Comparison of ENCODE assay signal across 8 mouse cellular contexts in the genomic region with DNA sequence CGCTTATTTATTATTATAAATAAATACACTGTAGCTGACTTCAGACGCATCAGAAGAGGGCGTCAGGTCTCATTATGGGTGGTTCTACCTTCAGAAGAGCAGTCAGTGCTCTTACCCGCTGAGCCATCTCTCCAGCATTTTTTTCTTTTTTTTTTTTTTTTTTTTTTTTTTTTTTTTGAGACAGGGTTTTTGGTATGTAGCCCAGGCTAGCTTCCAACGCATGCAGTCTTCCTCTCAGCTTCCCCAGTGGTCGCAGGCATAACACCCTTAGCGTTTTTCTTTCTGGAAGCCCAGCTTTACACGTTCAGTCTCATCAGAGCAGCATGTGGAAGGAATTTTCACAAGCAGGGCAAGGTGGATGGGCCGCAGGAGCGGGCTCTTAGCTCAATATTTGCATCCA. TPM values are rescaled to one million over a fixed set of nuclear protein-coding genes. Genes with fewer than 3 reads are reported as not detected.
A peak's percentile ranks its signal among the peaks of the same experiment; 100 is the strongest.
DNase-seq lines count a peak whose midpoint lies in the region; ATAC-seq and TF ChIP-seq lines count a peak whose summit lies in the region.

No protein-coding gene starts in this region.

- H3K4me3 ChIP-seq in kidney, embryonic 15.5 days (replicated peaks): peak overlapping the region; percentile 87
- peak overlapping the region; percentile 71; the same call in 1 of the 2 replicates for H3K4me3 ChIP-seq in embryonic facial prominence, embryonic 11.5 days (ENCODE audit: low read depth, low read length)
- H3K4me3 ChIP-seq in intestine, embryonic 14.5 days (ENCODE audit: low read depth, low read length): peak overlapping the region; percentile 81
- peak overlapping the region; percentile 77 for H3K4me3 ChIP-seq in midbrain, postnatal 0 days (ENCODE audit: low read depth, low read length)

- peaks cover 30% of the 10 kb centered on the region for H3K4me1 ChIP-seq in kidney, embryonic 15.5 days
- peaks cover 4% of the 10 kb centered on the region for H3K4me1 ChIP-seq in embryonic facial prominence, embryonic 11.5 days (ENCODE audit: control insufficient read depth, insufficient read depth, low read length)
- peaks cover 13% of the 10 kb centered on the region for H3K4me1 ChIP-seq in intestine, embryonic 14.5 days (replicated peaks; ENCODE audit: control insufficient read depth, insufficient read depth, low read length)
- peaks cover 7% of the 10 kb centered on the region for H3K4me1 ChIP-seq in midbrain, postnatal 0 days (ENCODE audit: insufficient read depth, low read length)

- DNase-seq in kidney, postnatal 14 days: no peak
- no peak for DNase-seq in embryonic facial prominence, embryonic 11.5 days (ENCODE audit: low spot score)
- DNase-seq in intestine, embryonic 14.5 days (ENCODE audit: low spot score): no peak
- DNase-seq in midbrain, postnatal 0 days (ENCODE audit: low spot score): no peak
- no peak for DNase-seq in cerebellum, postnatal 4 days (ENCODE audit: low spot score in 2 of 2)
- no peak for DNase-seq in urinary bladder, postnatal 36 days (ENCODE audit: low spot score in 2 of 2)
- no peak for DNase-seq in cerebellum, adult 9-11 months

- peaks cover 27% of the 10 kb centered on the region for H3K36me3 ChIP-seq in kidney, embryonic 15.5 days
- H3K36me3 ChIP-seq in embryonic facial prominence, embryonic 11.5 days (replicated peaks; ENCODE audit: control insufficient read depth, insufficient read depth, low read depth, low read length): peaks cover 2% of the 10 kb centered on the region
- peaks cover 26% of the 10 kb centered on the region for H3K36me3 ChIP-seq in intestine, embryonic 14.5 days (ENCODE audit: control insufficient read depth, insufficient read depth, low read length)
- peaks cover 13% of the 10 kb centered on the region for H3K36me3 ChIP-seq in midbrain, postnatal 0 days (ENCODE audit: insufficient read depth, low read length)

- TF ChIP-seq CTCF in midbrain, postnatal 0 days (IDR thresholded peaks at IDR 0.05): no peak

- peak overlapping the region; percentile 84 for H3K4me2 ChIP-seq in kidney, embryonic 15.5 days
- H3K4me2 ChIP-seq in embryonic facial prominence, embryonic 11.5 days (ENCODE audit: low read depth, low read length): peak overlapping the region; percentile 5; the same call in 1 of the 2 replicates
- peak overlapping the region; percentile 94 for H3K4me2 ChIP-seq in intestine, embryonic 14.5 days (ENCODE audit: low read length)
- peak overlapping the region; percentile 47 for H3K4me2 ChIP-seq in midbrain, postnatal 0 days (ENCODE audit: low read depth, low read length, poor library complexity, severe bottlenecking)

- 0 out of 2 replicates have a peak overlapping the region, but pooled peaks have one; percentile 15 for H3K9ac ChIP-seq in kidney, embryonic 15.5 days
- no peak overlapping the region for H3K9ac ChIP-seq in embryonic facial prominence, embryonic 11.5 days (replicated peaks; ENCODE audit: low read length)
- H3K9ac ChIP-seq in intestine, embryonic 14.5 days (ENCODE audit: low read length): no peak overlapping the region
- peak overlapping the region; percentile 78; the same call in 1 of the 2 replicates for H3K9ac ChIP-seq in midbrain, postnatal 0 days (replicated peaks; ENCODE audit: low read length, poor library complexity, severe bottlenecking)

- WGBS in kidney, embryonic 15.5 days: 33% methylated on average over 10 of the region's 10 CpGs
- 37% methylated on average over 10 of the region's 10 CpGs for WGBS in embryonic facial prominence, embryonic 11.5 days
- WGBS in intestine, embryonic 14.5 days: 39% methylated on average over 10 of the region's 10 CpGs
- 28% methylated on average over 10 of the region's 10 CpGs for WGBS in midbrain, postnatal 0 days

- peaks cover 41% of the 10 kb centered on the region for H3K27me3 ChIP-seq in kidney, embryonic 15.5 days
- no peaks in the 10 kb centered on the region; the same call in 1 of the 2 replicates for H3K27me3 ChIP-seq in embryonic facial prominence, embryonic 11.5 days (ENCODE audit: control insufficient read depth, insufficient read depth, low read length)
- peaks cover 22% of the 10 kb centered on the region for H3K27me3 ChIP-seq in intestine, embryonic 14.5 days (replicated peaks; ENCODE audit: control insufficient read depth, insufficient read depth, low read length)
- H3K27me3 ChIP-seq in midbrain, postnatal 0 days (ENCODE audit: insufficient read depth, low read length): no peaks in the 10 kb centered on the region

- no peaks in the 10 kb centered on the region for H3K9me3 ChIP-seq in kidney, embryonic 15.5 days (replicated peaks)
- no peaks in the 10 kb centered on the region for H3K9me3 ChIP-seq in embryonic facial prominence, embryonic 11.5 days (replicated peaks; ENCODE audit: control insufficient read depth, low read length)
- no peaks in the 10 kb centered on the region for H3K9me3 ChIP-seq in intestine, embryonic 14.5 days (ENCODE audit: control insufficient read depth, low read length)
- H3K9me3 ChIP-seq in midbrain, postnatal 0 days (ENCODE audit: low read length): no peaks in the 10 kb centered on the region

- ATAC-seq in kidney, embryonic 15.5 days (replicated peaks; ENCODE audit: low FRiP score): no peak
- ATAC-seq in embryonic facial prominence, embryonic 11.5 days (replicated peaks; ENCODE audit: insufficient number of reproducible peaks, low FRiP score, low TSS enrichment, low read depth): no peak
- no peak for ATAC-seq in intestine, embryonic 14.5 days (replicated peaks; ENCODE audit: low FRiP score, low TSS enrichment, low read depth)
- no peak for ATAC-seq in midbrain, postnatal 0 days (ENCODE audit: low FRiP score)

- H3K27ac ChIP-seq in kidney, embryonic 15.5 days: no peak overlapping the region
- H3K27ac ChIP-seq in embryonic facial prominence, embryonic 11.5 days (replicated peaks; ENCODE audit: low read depth, low read length): no peak overlapping the region
- no peak overlapping the region for H3K27ac ChIP-seq in intestine, embryonic 14.5 days (ENCODE audit: low read depth)
- 0 out of 2 replicates have a peak overlapping the region, but pooled peaks have one; percentile 59 for H3K27ac ChIP-seq in midbrain, postnatal 0 days (ENCODE audit: low read depth, low read length)

RNA-seq across cellular contexts. Expression of a gene that starts 0.5 kb away (rescaled TPM):
- 34.4 and 35.8 TPM in 2 replicates for polyA plus RNA-seq in kidney, embryonic 15.5 days (2015; fragmentation: Nextera tagmentation; extraction: Ambion mirVana)
- 41.3 and 42.0 TPM in 2 replicates for polyA plus RNA-seq in embryonic facial prominence, embryonic 11.5 days (2014; fragmentation: Nextera tagmentation; extraction: Ambion mirVana)
- polyA plus RNA-seq in intestine, embryonic 14.5 days (2014; fragmentation: Nextera tagmentation; extraction: Ambion mirVana): 26.9 and 34.0 TPM in 2 replicates
- total RNA-seq in midbrain, postnatal 0 days (2014; rRNA removed): 21.4 and 28.8 TPM in 2 replicates
- 42.8 and 43.9 TPM in 2 replicates for polyA plus RNA-seq in midbrain, postnatal 0 days (2015; fragmentation: Nextera tagmentation; extraction: Ambion mirVana)

RNA-seq across cellular contexts. Expression of a gene that starts 2.9 kb away (rescaled TPM):
- polyA plus RNA-seq in kidney, embryonic 15.5 days (2015; fragmentation: Nextera tagmentation; extraction: Ambion mirVana): 4.1 and 4.2 TPM in 2 replicates
- 12.1 and 13.5 TPM in 2 replicates for polyA plus RNA-seq in embryonic facial prominence, embryonic 11.5 days (2014; fragmentation: Nextera tagmentation; extraction: Ambion mirVana)
- polyA plus RNA-seq in intestine, embryonic 14.5 days (2014; fragmentation: Nextera tagmentation; extraction: Ambion mirVana): 4.9 and 7.1 TPM in 2 replicates
- 96.0 and 101 TPM in 2 replicates for total RNA-seq in midbrain, postnatal 0 days (2014; rRNA removed)
- 69.6 and 74.9 TPM in 2 replicates for polyA plus RNA-seq in midbrain, postnatal 0 days (2015; fragmentation: Nextera tagmentation; extraction: Ambion mirVana)

RNA-seq across cellular contexts. Expression of a gene that starts 40.5 kb away (rescaled TPM):
- polyA plus RNA-seq in kidney, embryonic 15.5 days (2015; fragmentation: Nextera tagmentation; extraction: Ambion mirVana): 54.3 and 66.8 TPM in 2 replicates
- 32.2 and 33.2 TPM in 2 replicates for polyA plus RNA-seq in embryonic facial prominence, embryonic 11.5 days (2014; fragmentation: Nextera tagmentation; extraction: Ambion mirVana)
- polyA plus RNA-seq in intestine, embryonic 14.5 days (2014; fragmentation: Nextera tagmentation; extraction: Ambion mirVana): 36.8 and 40.8 TPM in 2 replicates
- total RNA-seq in midbrain, postnatal 0 days (2014; rRNA removed): 15.0 and 22.1 TPM in 2 replicates
- polyA plus RNA-seq in midbrain, postnatal 0 days (2015; fragmentation: Nextera tagmentation; extraction: Ambion mirVana): 40.8 and 43.5 TPM in 2 replicates

Comparison
In these comparisons a context has a peak if more than half of its experiments do, and no peak if none do; other contexts are left out.
1. H3K4me2 ChIP-seq: peak in every context shown above with its lines; median percentile 94 in intestine, embryonic 14.5 days; 84 in kidney, embryonic 15.5 days; 47 in midbrain, postnatal 0 days; 5 in embryonic facial prominence, embryonic 11.5 days.
2. H3K9ac ChIP-seq: peak in kidney, embryonic 15.5 days (single experiment) and midbrain, postnatal 0 days (single experiment); none in embryonic facial prominence, embryonic 11.5 days (single experiment) and intestine, embryonic 14.5 days (single experiment).
3. Peak in every context shown above with its lines, with median percentiles within 50 percentile points of each other: H3K4me3 ChIP-seq.